Mouse (Mus musculus): ENCODE data around the gene Cycs.

GRCm38 (mm10) chr6:50520139-50520538 is 46.2 kb downstream of the Cycs start:
- TF ChIP-seq CTCF (IDR thresholded peaks at IDR 0.05; ENCODE audit: control insufficient read depth, insufficient read depth, low read length): no peak
- no peak for TF ChIP-seq POLR2A (IDR thresholded peaks at IDR 0.05; ENCODE audit: borderline replicate concordance, control insufficient read depth, low read depth, low read length)
